Mouse (Mus musculus) brain, embryonic 14.5 days (tissue): Measurements from ENCODE around the gene Pcmt1.

ENCODE experiments used
- CTCF ChIP-seq: fragments of 200-500 bp; IDR thresholded peaks from 2 replicates; pipeline ENCODE4 v1.5.1; 2012; ENCODE audit warnings: inconsistent platforms, mild to moderate bottlenecking, moderate library complexity, borderline replicate concordance; ENCODE audit not compliant: insufficient read depth, insufficient read length; ENCODE audit errors: extremely low read depth
- POLR2A ChIP-seq: fragments of 200-500 bp; IDR thresholded peaks from 2 replicates; pipeline ENCODE4 v1.6.1; 2012; ENCODE audit warnings: mild to moderate bottlenecking, inconsistent platforms, borderline replicate concordance; ENCODE audit not compliant: poor library complexity, insufficient read depth, insufficient read length, severe bottlenecking; ENCODE audit errors: extremely low read depth

DNA sequence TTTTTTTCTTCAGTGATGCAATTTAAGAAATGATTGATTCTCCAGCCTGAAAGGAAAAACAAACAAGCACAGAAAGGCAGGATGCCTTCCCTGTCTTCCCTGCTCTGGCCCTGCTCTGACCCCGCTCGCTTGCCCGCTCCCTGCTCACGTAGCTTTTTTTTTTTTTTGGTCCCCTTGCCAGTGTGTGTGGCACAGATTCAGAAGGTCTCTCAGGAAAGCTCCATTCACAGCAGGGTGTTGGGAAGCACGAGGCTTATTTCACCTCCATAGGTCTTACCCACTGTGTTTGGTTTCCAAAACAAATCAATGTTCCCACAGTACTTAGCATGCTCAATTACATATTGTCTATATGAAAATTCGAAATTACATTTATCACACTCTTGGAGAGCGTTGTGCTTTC is 86.1 kb downstream of the Pcmt1 start:
- TF ChIP-seq CTCF (no peak), POLR2A (no peak)
